Mouse (Mus musculus): ENCODE measurements around the gene Upk2.

- no peak for TF ChIP-seq POLR2A (IDR thresholded peaks at IDR 0.05; ENCODE audit: extremely low read depth, insufficient read depth, low read length)
- no peak for TF ChIP-seq CTCF (IDR thresholded peaks at IDR 0.05; ENCODE audit: low read depth, low read length)
Measured at GRCm38 (mm10) chr9:44492631-44493461, 38.1 kb upstream of the Upk2 start.

Data from liver, adult 2 months (tissue).